Mouse (Mus musculus): ENCODE data around the gene Tmem158. TPM values are rescaled to one million over a fixed set of nuclear protein-coding genes. Genes with fewer than 3 reads are reported as not detected.

Gene Tmem158
- 1.7 and 2.1 TPM in 2 replicates for polyA plus RNA-seq (2011; ENCODE audit: insufficient read length, low read depth, missing spikeins)

- TF ChIP-seq POLR2A (IDR thresholded peaks at IDR 0.05; ENCODE audit: low read depth, low read length) (peak; percentile 66), CTCF (IDR thresholded peaks at IDR 0.05; ENCODE audit: borderline replicate concordance, insufficient read depth, low read length) (no peak)
- no peaks in the 10 kb centered on the region for H3K4me1 ChIP-seq (ENCODE audit: control insufficient read depth, insufficient read depth, low read length)
- H3K27ac ChIP-seq (ENCODE audit: insufficient read depth, low read length): no peak within 1 kb of the TSS
- H3K4me3 ChIP-seq (ENCODE audit: insufficient read depth, low read length): peak within 1 kb of the TSS; percentile 60
These were observed at the start of gene Tmem158 for GRCm38 (mm10) chr9:123260611-123261021. TSS of gene Tmem158 (minus strand) at chr9:123260764.

- Histone ChIP-seq H3K4me1 (ENCODE audit: control insufficient read depth, insufficient read depth, low read length) (peaks cover 11% of the 10 kb centered on the region), H3K4me3 (ENCODE audit: insufficient read depth, low read length) (no peak overlapping the region), H3K27ac (ENCODE audit: insufficient read depth, low read length) (no peak overlapping the region)
- no peak for TF ChIP-seq CTCF (IDR thresholded peaks at IDR 0.05; ENCODE audit: borderline replicate concordance, insufficient read depth, low read length)
- no peak for TF ChIP-seq POLR2A (IDR thresholded peaks at IDR 0.05; ENCODE audit: low read depth, low read length)
These were observed 49.3 kb upstream of the Tmem158 start for GRCm38 (mm10) chr9:123309685-123310365.

- TF ChIP-seq POLR2A (IDR thresholded peaks at IDR 0.05; ENCODE audit: low read depth, low read length): no peak
- no peak for TF ChIP-seq CTCF (IDR thresholded peaks at IDR 0.05; ENCODE audit: borderline replicate concordance, insufficient read depth, low read length)
- Histone ChIP-seq H3K4me3 (ENCODE audit: insufficient read depth, low read length) (no peak overlapping the region), H3K27ac (ENCODE audit: insufficient read depth, low read length) (peak overlapping the region; percentile 59), H3K4me1 (ENCODE audit: control insufficient read depth, insufficient read depth, low read length) (peaks cover 11% of the 10 kb centered on the region)
These were observed 48.5 kb upstream of the Tmem158 start for GRCm38 (mm10) chr9:123309073-123309472.

- TF ChIP-seq POLR2A (IDR thresholded peaks at IDR 0.05; ENCODE audit: low read depth, low read length) (no peak), CTCF (IDR thresholded peaks at IDR 0.05; ENCODE audit: borderline replicate concordance, insufficient read depth, low read length) (no peak)
These were observed 44.4 kb upstream of the Tmem158 start for GRCm38 (mm10) chr9:123304917-123305316.

GRCm38 (mm10) chr9:123303952-123304351 lies 43.4 kb upstream of the Tmem158 start:
- Histone ChIP-seq H3K27ac (ENCODE audit: insufficient read depth, low read length) (no peak overlapping the region), H3K4me1 (ENCODE audit: control insufficient read depth, insufficient read depth, low read length) (peaks cover 6% of the 10 kb centered on the region; the same call in 1 of the 2 replicates), H3K4me3 (ENCODE audit: insufficient read depth, low read length) (no peak overlapping the region)
- TF ChIP-seq POLR2A (IDR thresholded peaks at IDR 0.05; ENCODE audit: low read depth, low read length) (no peak), CTCF (IDR thresholded peaks at IDR 0.05; ENCODE audit: borderline replicate concordance, insufficient read depth, low read length) (no peak)

More at GRCm38 (mm10) chr9:123304917-123305316, 44.4 kb upstream of the Tmem158 start:
- Histone ChIP-seq H3K27ac (ENCODE audit: insufficient read depth, low read length) (no peak overlapping the region), H3K4me1 (ENCODE audit: control insufficient read depth, insufficient read depth, low read length) (peaks cover 11% of the 10 kb centered on the region), H3K4me3 (ENCODE audit: insufficient read depth, low read length) (no peak overlapping the region)

GRCm38 (mm10) chr9:123302759-123303313 lies 42.3 kb upstream of the Tmem158 start:
- Histone ChIP-seq H3K4me1 (ENCODE audit: control insufficient read depth, insufficient read depth, low read length) (peaks cover 2% of the 10 kb centered on the region; the same call in 1 of the 2 replicates), H3K27ac (ENCODE audit: insufficient read depth, low read length) (no peak overlapping the region)
- TF ChIP-seq POLR2A (IDR thresholded peaks at IDR 0.05; ENCODE audit: low read depth, low read length): no peak
- no peak for TF ChIP-seq CTCF (IDR thresholded peaks at IDR 0.05; ENCODE audit: borderline replicate concordance, insufficient read depth, low read length)

GRCm38 (mm10) chr9:123297862-123298261 lies 37.3 kb upstream of the Tmem158 start:
- no peak overlapping the region for H3K4me3 ChIP-seq (ENCODE audit: insufficient read depth, low read length)
- no peak for TF ChIP-seq CTCF (IDR thresholded peaks at IDR 0.05; ENCODE audit: borderline replicate concordance, insufficient read depth, low read length)
- no peak for TF ChIP-seq POLR2A (IDR thresholded peaks at IDR 0.05; ENCODE audit: low read depth, low read length)
- no peaks in the 10 kb centered on the region for H3K4me1 ChIP-seq (ENCODE audit: control insufficient read depth, insufficient read depth, low read length)
- no peak overlapping the region for H3K27ac ChIP-seq (ENCODE audit: insufficient read depth, low read length)

More at GRCm38 (mm10) chr9:123302759-123303313, 42.3 kb upstream of the Tmem158 start:
- no peak overlapping the region for H3K4me3 ChIP-seq (ENCODE audit: insufficient read depth, low read length)

GRCm38 (mm10) chr9:123296229-123296628 lies 35.7 kb upstream of the Tmem158 start:
- H3K4me3 ChIP-seq (ENCODE audit: insufficient read depth, low read length): no peak overlapping the region
- H3K27ac ChIP-seq (ENCODE audit: insufficient read depth, low read length): no peak overlapping the region
- no peak for TF ChIP-seq CTCF (IDR thresholded peaks at IDR 0.05; ENCODE audit: borderline replicate concordance, insufficient read depth, low read length)
- no peak for TF ChIP-seq POLR2A (IDR thresholded peaks at IDR 0.05; ENCODE audit: low read depth, low read length)
- no peaks in the 10 kb centered on the region for H3K4me1 ChIP-seq (ENCODE audit: control insufficient read depth, insufficient read depth, low read length)

- no peak for TF ChIP-seq POLR2A (IDR thresholded peaks at IDR 0.05; ENCODE audit: low read depth, low read length)
- no peak for TF ChIP-seq CTCF (IDR thresholded peaks at IDR 0.05; ENCODE audit: borderline replicate concordance, insufficient read depth, low read length)
- no peak overlapping the region for H3K4me3 ChIP-seq (ENCODE audit: insufficient read depth, low read length)
- no peaks in the 10 kb centered on the region for H3K4me1 ChIP-seq (ENCODE audit: control insufficient read depth, insufficient read depth, low read length)
- H3K27ac ChIP-seq (ENCODE audit: insufficient read depth, low read length): no peak overlapping the region
These were observed 34.0 kb upstream of the Tmem158 start for GRCm38 (mm10) chr9:123294581-123294980.

GRCm38 (mm10) chr9:123288378-123288777 lies 27.8 kb upstream of the Tmem158 start:
- Histone ChIP-seq H3K27ac (ENCODE audit: insufficient read depth, low read length) (no peak overlapping the region), H3K4me1 (ENCODE audit: control insufficient read depth, insufficient read depth, low read length) (peaks cover 4% of the 10 kb centered on the region; the same call in 1 of the 2 replicates), H3K4me3 (ENCODE audit: insufficient read depth, low read length) (no peak overlapping the region)
- TF ChIP-seq POLR2A (IDR thresholded peaks at IDR 0.05; ENCODE audit: low read depth, low read length) (no peak), CTCF (IDR thresholded peaks at IDR 0.05; ENCODE audit: borderline replicate concordance, insufficient read depth, low read length) (no peak)
